Mouse (Mus musculus) midbrain, embryonic 13.5 days (tissue): ENCODE measurements around the gene Rad23b. TPM values are rescaled to one million over a fixed set of nuclear protein-coding genes. Genes with fewer than 3 reads are reported as not detected.

ENCODE experiments used
- ATAC-seq: fragments of 200-750 bp; cut with Nextera tagmentation; 2 replicates; pipeline ENCODE4 v1.8.0; 2017; ENCODE audit warnings: mild to moderate bottlenecking, moderate TSS enrichment, moderate library complexity
- H3K27ac ChIP-seq: fragments of 300-500 bp; sonication (generic); 2 replicates; pipeline ENCODE4 v1.5.1; 2015; ENCODE audit warnings: inconsistent platforms, mild to moderate bottlenecking, moderate library complexity
- H3K27me3 ChIP-seq: fragments of 300-500 bp; sonication (generic); 2 replicates; pipeline ENCODE4 v1.6.1; 2015; ENCODE audit warnings: mild to moderate bottlenecking, inconsistent platforms
- H3K36me3 ChIP-seq: fragments of 300-500 bp; sonication (generic); 2 replicates; pipeline ENCODE4 v1.6.1; 2015; ENCODE audit warnings: mild to moderate bottlenecking, inconsistent platforms
- H3K4me1 ChIP-seq: fragments of 300-500 bp; sonication (generic); replicated peaks from 2 replicates; pipeline ENCODE4 v1.6.1; 2015; ENCODE audit warnings: inconsistent platforms
- H3K4me2 ChIP-seq: fragments of 300-500 bp; sonication (generic); replicated peaks from 2 replicates; pipeline ENCODE4 v1.6.1; 2015; ENCODE audit warnings: moderate library complexity, mild to moderate bottlenecking, inconsistent platforms
- H3K4me3 ChIP-seq: fragments of 300-500 bp; sonication (generic); replicated peaks from 2 replicates; pipeline ENCODE4 v1.5.1; 2015; ENCODE audit warnings: mild to moderate bottlenecking, inconsistent platforms
- H3K9ac ChIP-seq: fragments of 300-500 bp; sonication (generic); replicated peaks from 2 replicates; pipeline ENCODE4 v1.6.1; 2015; ENCODE audit warnings: mild to moderate bottlenecking, inconsistent platforms
- H3K9me3 ChIP-seq: fragments of 300-500 bp; sonication (generic); 2 replicates; pipeline ENCODE4 v1.6.1; 2016; ENCODE audit warnings: mild to moderate bottlenecking, inconsistent platforms
- WGBS: fragments of 180-500 bp; shearing (Covaris S2); methylation state at CpG from one replicate; pipeline ENCODE4 v1.1.7; 2015; 5-methylcytosine and 5-hydroxymethylcytosine counted together
- polyA plus RNA-seq: library from polyadenylated mRNA; unstranded; fragments of >200 nt; fragmentation: Nextera tagmentation; extraction: Ambion mirVana; gene quantifications from 2 replicates; pipeline ENCODE4 v1.2.1, GENCODE M21; 2015

Rad23b gene
- polyA plus RNA-seq, 1 experiment from 2014 or later, result 93.9 TPM

GRCm38 (mm10) chr4:55363866-55364265, 14.0 kb downstream of the Rad23b start:
- Histone ChIP-seq H3K4me3 (no peak overlapping the region), H3K27me3 (no peaks in the 10 kb centered on the region), H3K36me3 (no peaks in the 10 kb centered on the region), H3K27ac (no peak overlapping the region), H3K9me3 (0 out of 2 replicates have a peak, but pooled peaks cover 3% of the 10 kb centered on the region), H3K4me1 (0 out of 2 replicates have a peak, but pooled peaks cover 3% of the 10 kb centered on the region), H3K4me2 (no peak overlapping the region), H3K9ac (no peak overlapping the region)
- 97% methylated on average over 4 of the region's 4 CpGs for WGBS
- no peak for ATAC-seq

GRCm38 (mm10) chr4:55364374-55364773, 14.5 kb downstream of the Rad23b start:
- Histone ChIP-seq H3K4me2 (no peak overlapping the region), H3K4me3 (no peak overlapping the region), H3K27ac (no peak overlapping the region), H3K4me1 (0 out of 2 replicates have a peak, but pooled peaks cover 3% of the 10 kb centered on the region), H3K9ac (no peak overlapping the region), H3K9me3 (0 out of 2 replicates have a peak, but pooled peaks cover 3% of the 10 kb centered on the region), H3K36me3 (no peaks in the 10 kb centered on the region), H3K27me3 (no peaks in the 10 kb centered on the region)
- 94% methylated on average over 4 of the region's 4 CpGs for WGBS
- no peak for ATAC-seq

DNA sequence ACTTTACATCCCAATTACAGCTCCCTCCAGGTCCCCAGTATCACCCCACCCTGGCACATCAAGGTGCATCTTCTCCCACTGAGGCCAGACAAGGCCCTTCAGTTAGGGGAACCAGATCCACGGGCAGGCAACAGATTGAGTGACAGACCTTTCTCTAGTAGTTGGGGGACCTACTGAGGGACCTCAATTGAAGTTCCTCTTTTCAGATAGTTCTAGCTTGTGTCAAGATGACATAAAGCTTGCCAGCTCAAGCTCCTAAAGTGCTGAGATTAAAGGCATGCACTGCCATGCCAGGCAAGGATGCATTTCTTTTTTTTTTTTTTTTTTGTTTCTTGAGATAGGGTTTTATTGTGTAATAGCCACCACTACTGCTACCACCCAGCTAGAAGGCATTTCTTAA, 16.2 kb downstream of the Rad23b start:
- 0 out of 2 replicates have a peak, but pooled peaks cover 3% of the 10 kb centered on the region for H3K9me3 ChIP-seq
- 0 out of 2 replicates have a peak, but pooled peaks cover 3% of the 10 kb centered on the region for H3K4me1 ChIP-seq
- H3K27me3 ChIP-seq, result no peaks in the 10 kb centered on the region
- H3K9ac ChIP-seq, result no peak overlapping the region
- 77% methylated on average over 1 of the region's 1 CpGs for WGBS
- no peak for ATAC-seq
- no peak overlapping the region for H3K27ac ChIP-seq
- H3K4me3 ChIP-seq, result no peak overlapping the region
- H3K36me3 ChIP-seq, result peaks cover 11% of the 10 kb centered on the region
- no peak overlapping the region for H3K4me2 ChIP-seq

DNA sequence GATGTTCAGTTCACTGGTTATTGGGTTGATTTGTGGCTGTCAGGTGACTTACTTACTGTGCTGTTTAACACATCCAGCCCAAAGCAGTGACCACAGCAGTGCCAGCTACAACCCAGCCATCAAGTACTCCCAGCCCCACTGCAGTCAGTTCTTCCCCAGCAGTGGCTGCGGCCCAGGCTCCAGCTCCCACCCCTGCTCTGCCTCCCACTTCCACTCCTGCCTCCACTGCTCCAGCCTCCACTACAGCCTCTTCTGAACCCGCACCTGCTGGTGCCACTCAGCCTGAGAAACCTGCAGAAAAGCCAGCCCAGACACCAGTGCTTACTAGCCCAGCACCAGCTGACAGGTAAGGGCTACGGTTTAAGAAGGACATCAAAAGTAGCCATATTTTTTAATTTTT, 20.3 kb downstream of the Rad23b start:
- Histone ChIP-seq H3K27me3 (no peaks in the 10 kb centered on the region), H3K9me3 (no peaks in the 10 kb centered on the region), H3K4me1 (0 out of 2 replicates have a peak, but pooled peaks cover 3% of the 10 kb centered on the region), H3K4me2 (no peak overlapping the region), H3K9ac (no peak overlapping the region), H3K4me3 (no peak overlapping the region), H3K27ac (no peak overlapping the region), H3K36me3 (peaks cover 24% of the 10 kb centered on the region)
- no peak for ATAC-seq
- 96% methylated on average over 3 of the region's 3 CpGs for WGBS

DNA sequence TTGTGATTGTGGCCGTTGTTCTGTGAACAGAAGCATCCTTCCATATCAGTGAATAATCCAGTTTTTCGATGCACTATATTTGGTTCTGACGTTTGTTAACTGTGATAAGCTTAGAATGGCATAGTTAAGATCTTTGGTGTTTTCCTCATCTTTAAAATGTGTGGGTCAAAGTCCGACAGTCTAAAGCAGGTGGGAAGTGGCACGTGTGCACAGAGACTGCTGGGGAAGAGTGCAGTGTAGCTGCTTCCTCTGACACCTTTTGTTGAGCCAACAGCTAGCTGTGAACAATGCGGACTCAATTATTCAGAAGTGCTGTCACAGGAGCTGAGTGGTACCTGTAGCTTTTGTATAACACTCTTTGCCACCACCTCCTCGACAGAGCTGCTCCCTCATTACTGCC, 21.5 kb downstream of the Rad23b start:
- H3K4me1 ChIP-seq, result no peaks in the 10 kb centered on the region
- H3K4me3 ChIP-seq, result no peak overlapping the region
- H3K9ac ChIP-seq, result no peak overlapping the region
- no peak for ATAC-seq
- H3K4me2 ChIP-seq, result no peak overlapping the region
- WGBS, result 86% methylated on average over 7 of the region's 7 CpGs
- H3K27ac ChIP-seq, result no peak overlapping the region
- H3K36me3 ChIP-seq, result peaks cover 24% of the 10 kb centered on the region
- H3K27me3 ChIP-seq, result no peaks in the 10 kb centered on the region
- no peaks in the 10 kb centered on the region for H3K9me3 ChIP-seq

- Histone ChIP-seq H3K4me2 (no peak overlapping the region), H3K27ac (no peak overlapping the region), H3K4me1 (no peaks in the 10 kb centered on the region), H3K9ac (no peak overlapping the region), H3K9me3 (no peaks in the 10 kb centered on the region), H3K27me3 (no peaks in the 10 kb centered on the region), H3K4me3 (no peak overlapping the region), H3K36me3 (peaks cover 85% of the 10 kb centered on the region)
- WGBS, result 96% methylated on average over 2 of the region's 2 CpGs
- no peak for ATAC-seq
Measured at GRCm38 (mm10) chr4:55382350-55382749, 32.5 kb downstream of the Rad23b start.

- Histone ChIP-seq H3K4me2 (no peak overlapping the region), H3K27me3 (no peaks in the 10 kb centered on the region), H3K9me3 (no peaks in the 10 kb centered on the region), H3K27ac (no peak overlapping the region), H3K4me3 (no peak overlapping the region), H3K4me1 (no peaks in the 10 kb centered on the region), H3K36me3 (peaks cover 68% of the 10 kb centered on the region), H3K9ac (no peak overlapping the region)
- ATAC-seq, result no peak
- WGBS, result 73% methylated on average over 2 of the region's 2 CpGs
Measured at GRCm38 (mm10) chr4:55386768-55387167, 36.9 kb downstream of the Rad23b start.

DNA sequence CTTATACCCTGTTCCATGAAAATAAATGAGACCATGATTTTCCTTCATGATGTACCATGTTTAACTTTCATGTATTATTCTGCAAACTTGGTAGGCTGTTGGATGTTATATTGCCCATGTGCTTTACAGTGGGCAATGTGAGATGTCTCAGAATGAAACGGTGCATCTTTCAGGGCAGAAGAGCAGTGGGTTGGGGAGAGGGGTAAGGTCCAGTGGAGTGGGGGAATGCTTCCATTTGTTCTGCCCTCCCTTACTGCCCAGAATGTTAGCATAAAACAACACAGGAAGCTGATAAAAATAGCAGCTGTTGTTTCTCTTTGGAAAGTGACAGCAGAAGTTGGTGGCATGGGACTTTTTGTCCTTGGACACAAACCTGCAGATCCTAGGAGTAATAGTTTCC, 41.6 kb downstream of the Rad23b start:
- Histone ChIP-seq H3K27ac (no peak overlapping the region), H3K9ac (no peak overlapping the region), H3K4me3 (no peak overlapping the region), H3K4me1 (no peaks in the 10 kb centered on the region), H3K9me3 (no peaks in the 10 kb centered on the region), H3K36me3 (peaks cover 29% of the 10 kb centered on the region), H3K4me2 (no peak overlapping the region), H3K27me3 (no peaks in the 10 kb centered on the region)
- ATAC-seq, result no peak
- WGBS, result 90% methylated on average over 1 of the region's 1 CpGs

GRCm38 (mm10) chr4:55392445-55392844, 42.6 kb downstream of the Rad23b start:
- no peak overlapping the region for H3K4me2 ChIP-seq
- H3K27me3 ChIP-seq, result no peaks in the 10 kb centered on the region
- WGBS, result 95% methylated on average over 7 of the region's 7 CpGs
- no peak for ATAC-seq
- H3K4me1 ChIP-seq, result no peaks in the 10 kb centered on the region
- no peak overlapping the region for H3K9ac ChIP-seq
- H3K36me3 ChIP-seq, result peaks cover 20% of the 10 kb centered on the region
- H3K9me3 ChIP-seq, result no peaks in the 10 kb centered on the region
- H3K4me3 ChIP-seq, result no peak overlapping the region
- H3K27ac ChIP-seq, result no peak overlapping the region

- 42% methylated on average over 17 of the region's 17 CpGs for WGBS
- no peaks in the 10 kb centered on the region for H3K9me3 ChIP-seq
- H3K4me3 ChIP-seq, result no peak overlapping the region
- H3K4me1 ChIP-seq, result 0 out of 2 replicates have a peak, but pooled peaks cover 5% of the 10 kb centered on the region
- peak; percentile 59 for ATAC-seq
- H3K4me2 ChIP-seq, result 0 out of 2 replicates have a peak overlapping the region, but pooled peaks have one; percentile 15
- H3K36me3 ChIP-seq, result no peaks in the 10 kb centered on the region
- H3K9ac ChIP-seq, result no peak overlapping the region
- H3K27me3 ChIP-seq, result no peaks in the 10 kb centered on the region
- H3K27ac ChIP-seq, result no peak overlapping the region
Measured at GRCm38 (mm10) chr4:55397911-55398762, 48.3 kb downstream of the Rad23b start.

DNA sequence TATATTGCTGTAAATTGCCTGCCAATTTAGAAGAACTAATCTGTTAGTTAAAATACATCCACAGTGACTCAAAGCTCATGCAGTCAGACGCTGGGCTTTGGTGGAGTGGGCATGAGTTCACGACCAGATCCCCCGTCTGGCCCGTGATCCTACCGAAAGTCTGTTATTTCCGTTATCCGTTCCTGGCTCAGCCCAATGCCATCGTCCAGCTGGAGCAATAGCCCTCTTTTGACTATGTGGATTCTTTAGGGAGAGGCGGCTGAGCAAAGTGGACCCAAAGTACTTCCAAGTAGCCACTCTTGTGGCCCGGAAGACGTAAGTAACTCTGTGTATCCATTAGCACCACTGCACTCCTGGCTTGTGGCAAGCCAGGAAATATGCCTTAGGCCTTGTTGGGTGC, 49.1 kb downstream of the Rad23b start:
- Histone ChIP-seq H3K9me3 (no peaks in the 10 kb centered on the region), H3K27me3 (no peaks in the 10 kb centered on the region), H3K9ac (no peak overlapping the region), H3K36me3 (no peaks in the 10 kb centered on the region), H3K4me2 (no peak overlapping the region), H3K4me1 (0 out of 2 replicates have a peak, but pooled peaks cover 5% of the 10 kb centered on the region), H3K27ac (no peak overlapping the region), H3K4me3 (no peak overlapping the region)
- no peak for ATAC-seq
- WGBS, result 86% methylated on average over 11 of the region's 11 CpGs

GRCm38 (mm10) chr4:55405329-55405728, 55.5 kb downstream of the Rad23b start:
- H3K4me2 ChIP-seq, result no peak overlapping the region
- peak overlapping the region; percentile 22; the same call in 1 of the 2 replicates for H3K27ac ChIP-seq
- no peaks in the 10 kb centered on the region for H3K36me3 ChIP-seq
- ATAC-seq, result peak; percentile 73
- H3K9me3 ChIP-seq, result no peaks in the 10 kb centered on the region
- H3K9ac ChIP-seq, result no peak overlapping the region
- no peak overlapping the region for H3K4me3 ChIP-seq
- 0 out of 2 replicates have a peak, but pooled peaks cover 4% of the 10 kb centered on the region for H3K4me1 ChIP-seq
- WGBS, result 29% methylated on average over 3 of the region's 3 CpGs
- no peaks in the 10 kb centered on the region for H3K27me3 ChIP-seq
